Mouse (Mus musculus) midbrain, embryonic 10.5 days (tissue): ENCODE measurements around the gene Cabp4. TPM values are rescaled to one million over a fixed set of nuclear protein-coding genes. Genes with fewer than 3 reads are reported as not detected.

Experiments used
- DNase-seq: peaks from one replicate; pipeline ENCODE4 v3.0.0-alpha.2; 2017; ENCODE audit warnings: low spot score
- H3K27ac ChIP-seq: fragments of 300-500 bp; sonication (generic); replicated peaks from 2 replicates; pipeline ENCODE4 v1.5.1; 2016; ENCODE audit warnings: mild to moderate bottlenecking
- H3K27me3 ChIP-seq: fragments of 300-500 bp; sonication (generic); 2 replicates; pipeline ENCODE4 v1.6.1; 2016; ENCODE audit warnings: low read depth, mild to moderate bottlenecking; ENCODE audit not compliant: poor library complexity, severe bottlenecking
- H3K36me3 ChIP-seq: fragments of 300-500 bp; sonication (generic); 2 replicates; pipeline ENCODE4 v1.6.1; 2016; ENCODE audit warnings: mild to moderate bottlenecking, moderate library complexity
- H3K4me1 ChIP-seq: fragments of 300-500 bp; sonication (generic); 2 replicates; pipeline ENCODE4 v1.6.1; 2016
- H3K4me3 ChIP-seq: fragments of 300-500 bp; sonication (generic); 2 replicates; pipeline ENCODE4 v1.5.1; 2016; ENCODE audit warnings: mild to moderate bottlenecking, moderate library complexity
- H3K9me3 ChIP-seq: fragments of 300-500 bp; sonication (generic); replicated peaks from 2 replicates; pipeline ENCODE4 v1.6.1; 2016; ENCODE audit warnings: mild to moderate bottlenecking
- WGBS: fragments of 180-500 bp; shearing (Covaris S2); methylation state at CpG from one replicate; pipeline ENCODE4 v1.1.7; 2016; 5-methylcytosine and 5-hydroxymethylcytosine counted together
- polyA plus RNA-seq: library from polyadenylated mRNA; unstranded; fragments of >200 nt; fragmentation: Nextera tagmentation; extraction: Ambion mirVana; gene quantifications from 2 replicates; pipeline ENCODE4 v1.2.1, GENCODE M21; 2016

Gene Cabp4
- not detected in 2 replicates for polyA plus RNA-seq

DNA sequence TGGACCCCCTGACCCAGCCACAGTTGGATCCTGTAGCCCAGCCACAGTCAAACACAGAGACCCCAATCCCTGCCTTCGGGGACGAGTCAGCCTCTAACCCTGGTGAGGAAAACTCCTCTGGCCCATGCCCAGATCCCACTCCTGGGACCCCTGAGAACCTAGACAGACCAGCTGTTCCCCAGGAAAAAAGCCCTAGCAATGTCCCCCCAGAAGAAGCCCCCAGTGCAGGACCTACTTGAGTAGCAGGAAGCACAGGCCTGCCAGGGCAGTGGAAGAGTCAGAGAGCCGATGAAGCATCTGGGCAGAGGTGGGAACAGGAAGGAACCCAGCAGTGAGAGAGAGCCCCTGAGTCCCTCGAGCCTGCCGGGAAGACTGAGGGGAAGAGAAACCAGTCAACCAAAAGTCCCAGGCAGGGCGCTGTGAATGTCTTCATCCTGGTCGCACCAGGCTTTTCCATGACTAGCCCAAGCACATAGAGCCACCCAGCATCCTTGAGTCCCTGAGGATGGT lies at the start of gene Cabp4:
Cabp4 (minus strand) TSS at position 275 of the 510 bp plus-strand sequence.
- Histone ChIP-seq H3K27me3 (no peaks in the 10 kb centered on the region), H3K27ac (peak within 1 kb of the TSS; percentile 14; the same call in 1 of the 2 replicates)
- WGBS: 83% methylated on average over 7 of the region's 7 CpGs

DNA sequence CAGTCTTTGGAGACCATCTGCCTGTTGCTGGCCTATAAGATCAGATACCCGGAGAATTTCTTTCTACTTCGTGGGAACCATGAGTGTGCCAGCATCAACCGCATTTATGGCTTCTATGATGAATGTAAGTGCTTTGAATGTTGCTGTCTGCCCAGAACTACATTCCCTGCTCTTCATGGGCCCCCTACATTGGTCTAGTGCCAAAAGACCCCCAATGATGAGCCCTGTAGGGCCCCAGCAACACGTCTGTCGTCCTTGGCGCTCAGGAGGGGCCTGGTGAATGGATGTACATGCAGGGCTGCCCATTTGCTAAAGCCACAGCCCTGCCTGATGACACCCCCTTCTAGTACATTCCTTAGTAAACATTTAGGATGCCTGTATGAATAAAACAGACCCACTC lies 49.3 kb upstream of the Cabp4 start:
- Histone ChIP-seq H3K4me1 (peaks cover 44% of the 10 kb centered on the region), H3K27me3 (no peaks in the 10 kb centered on the region), H3K9me3 (no peaks in the 10 kb centered on the region), H3K27ac (peak overlapping the region; percentile 97), H3K36me3 (peaks cover 52% of the 10 kb centered on the region), H3K4me3 (peak overlapping the region; percentile 96)
- DNase-seq: no peak
- WGBS: 72% methylated on average over 6 of the region's 6 CpGs

More for the DNA sequence above, at the start of gene Cabp4:
- no peak within 1 kb of the TSS for H3K4me3 ChIP-seq
- peaks cover 33% of the 10 kb centered on the region for H3K4me1 ChIP-seq
- no peak for DNase-seq
- H3K9me3 ChIP-seq: peaks cover 6% of the 10 kb centered on the region; the same call in 1 of the 2 replicates
- H3K36me3 ChIP-seq: no peaks in the 10 kb centered on the region

DNA sequence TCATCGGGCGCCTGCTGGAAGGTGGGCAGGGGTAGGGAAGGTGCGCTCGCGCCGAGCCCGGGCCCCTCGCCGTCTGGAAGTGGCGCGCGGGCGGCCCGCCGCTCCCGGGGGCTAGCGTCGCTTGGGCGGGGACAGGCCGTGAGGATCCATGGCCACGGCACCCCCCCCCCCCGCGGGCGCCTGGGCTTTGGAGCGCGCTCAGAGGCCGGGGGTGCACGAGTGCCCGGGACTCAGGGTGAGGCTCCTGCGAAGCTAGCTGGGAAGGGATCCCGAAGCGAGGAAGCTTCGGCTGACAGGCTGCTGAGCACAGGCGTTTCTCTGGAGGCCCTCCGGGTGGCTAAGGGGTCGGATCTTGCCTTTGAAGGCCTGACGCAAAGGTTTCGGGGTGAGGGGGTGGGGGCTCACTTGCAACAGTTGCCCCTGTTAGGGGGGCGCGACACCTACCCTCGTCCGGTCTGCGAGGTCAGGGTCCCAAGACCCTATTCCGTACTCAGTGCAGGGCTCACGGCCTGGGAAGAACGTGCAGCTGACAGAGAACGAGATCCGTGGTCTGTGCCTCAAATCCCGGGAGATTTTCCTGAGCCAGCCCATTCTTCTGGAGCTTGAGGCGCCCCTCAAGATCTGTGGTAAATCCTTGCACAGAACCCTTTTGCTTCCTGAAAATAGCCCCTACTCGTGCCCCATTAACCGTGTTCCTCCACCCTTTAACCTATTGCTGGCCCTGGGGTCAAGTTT lies 48.6 kb upstream of the Cabp4 start:
- no peak for DNase-seq
- H3K4me3 ChIP-seq: peak overlapping the region; percentile 96
- H3K9me3 ChIP-seq: no peaks in the 10 kb centered on the region
- under 1% methylated on average over 52 of the region's 52 CpGs for WGBS
- H3K27me3 ChIP-seq: no peaks in the 10 kb centered on the region
- peaks cover 44% of the 10 kb centered on the region for H3K36me3 ChIP-seq
- H3K27ac ChIP-seq: peak overlapping the region; percentile 97
- peaks cover 44% of the 10 kb centered on the region for H3K4me1 ChIP-seq

DNA sequence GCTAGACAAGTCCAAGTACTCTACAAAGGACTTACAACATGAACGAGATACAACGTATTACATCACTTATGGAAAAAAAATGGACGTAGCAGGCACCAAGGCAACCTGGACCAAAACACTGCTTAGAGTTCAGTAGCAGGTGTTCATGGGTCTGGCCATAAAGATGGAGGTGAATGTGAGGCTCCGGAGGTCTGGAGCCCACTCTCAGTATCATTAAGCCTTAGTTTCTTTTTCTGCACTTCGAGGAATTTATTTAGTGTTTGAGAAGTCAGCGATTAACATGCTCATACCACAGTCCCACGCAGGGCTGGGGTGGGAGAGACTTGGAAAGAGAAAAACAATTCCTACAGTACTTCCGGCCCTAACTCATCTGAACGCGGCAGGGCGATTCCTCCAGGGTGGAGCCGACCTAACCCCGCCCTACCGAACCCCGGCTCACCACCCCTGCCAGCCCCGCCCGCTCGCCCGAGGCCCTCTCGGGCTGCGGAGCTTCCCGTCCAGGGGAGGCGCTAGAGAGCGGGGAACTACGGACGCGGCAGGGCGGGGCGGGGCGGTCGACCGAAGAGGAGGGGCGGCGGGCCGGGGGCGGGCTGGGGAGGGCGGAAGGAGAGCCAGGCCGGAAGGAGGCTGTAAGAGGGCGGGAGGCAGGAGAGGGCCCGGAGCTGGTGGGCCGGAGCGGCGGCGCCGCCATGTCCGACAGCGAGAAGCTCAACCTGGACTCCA lies 47.9 kb upstream of the Cabp4 start, which contains the start of gene Ppp1ca:
Ppp1ca (plus strand) TSS at position 538 of the 723 bp plus-strand sequence.
- Histone ChIP-seq H3K9me3 (no peaks in the 10 kb centered on the region), H3K4me1 (peaks cover 41% of the 10 kb centered on the region), H3K27ac (peak within 1 kb of the TSS; percentile 97), H3K27me3 (no peaks in the 10 kb centered on the region), H3K4me3 (peak within 1 kb of the TSS; percentile 96), H3K36me3 (peaks cover 37% of the 10 kb centered on the region)
- WGBS: 8% methylated on average over 37 of the region's 47 CpGs
- peak; percentile 97 for DNase-seq

DNA sequence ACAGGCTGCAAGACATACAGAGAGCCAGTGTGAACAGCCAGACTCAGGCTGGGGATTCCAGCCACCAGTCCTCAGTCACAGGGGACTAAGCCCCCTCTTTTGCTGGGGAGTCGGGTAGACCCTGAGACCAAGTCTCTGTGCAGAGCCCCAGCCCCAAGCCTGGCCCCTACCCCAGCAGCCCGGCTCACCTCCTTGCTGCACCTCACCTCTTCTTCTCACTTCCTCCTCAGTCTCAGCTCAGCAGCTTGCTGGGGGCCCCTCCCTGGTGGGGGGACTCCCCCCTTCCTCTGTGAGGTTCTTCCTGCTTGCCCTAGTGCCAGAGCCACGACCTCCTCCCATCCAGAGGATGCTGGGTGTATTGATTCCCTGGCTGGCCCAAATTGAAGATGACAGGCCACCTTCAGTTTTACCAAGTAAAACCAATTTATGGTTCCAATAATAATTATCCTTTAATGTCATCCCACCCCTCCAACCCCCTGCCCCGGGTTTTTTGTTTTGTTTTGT lies 47.0 kb upstream of the Cabp4 start, which contains the start of gene Tbc1d10c:
Tbc1d10c (minus strand) TSS at position 454 of the 504 bp plus-strand sequence.
- no peaks in the 10 kb centered on the region for H3K9me3 ChIP-seq
- no peaks in the 10 kb centered on the region for H3K27me3 ChIP-seq
- H3K4me3 ChIP-seq: peak within 1 kb of the TSS; percentile 96
- no peak for DNase-seq
- peaks cover 34% of the 10 kb centered on the region for H3K4me1 ChIP-seq
- 76% methylated on average over 4 of the region's 4 CpGs for WGBS
- peaks cover 29% of the 10 kb centered on the region for H3K36me3 ChIP-seq
- H3K27ac ChIP-seq: peak within 1 kb of the TSS; percentile 97

DNA sequence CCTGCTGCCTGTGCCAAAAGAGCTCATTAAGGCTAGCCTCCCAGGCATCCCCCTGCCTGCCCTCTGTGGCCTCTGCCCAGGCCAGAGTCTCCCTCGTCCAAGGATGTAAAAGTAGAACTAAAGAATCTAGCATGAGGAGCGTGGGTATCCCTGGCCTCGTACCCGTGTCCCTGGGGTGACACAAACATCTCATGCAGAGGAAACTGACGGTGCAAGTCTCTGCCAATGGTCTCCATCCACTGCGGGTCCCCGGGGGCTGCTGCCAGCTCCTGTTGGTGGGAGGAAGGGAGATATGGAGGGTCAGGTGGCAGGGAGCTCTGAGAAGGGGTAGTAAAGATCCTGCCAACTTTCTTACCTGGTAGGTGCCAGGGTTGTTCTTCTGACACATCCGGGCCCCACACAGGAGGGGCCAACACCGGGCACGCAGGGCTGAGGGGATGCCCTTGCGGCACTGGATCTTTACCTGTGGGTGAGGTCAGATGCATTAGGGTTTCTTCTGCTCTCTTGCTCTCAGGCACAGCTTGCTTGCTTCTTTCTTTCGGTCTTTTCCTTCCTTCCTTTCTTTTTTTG lies 45.3 kb upstream of the Cabp4 start:
- Histone ChIP-seq H3K36me3 (peaks cover 12% of the 10 kb centered on the region), H3K9me3 (no peaks in the 10 kb centered on the region), H3K27me3 (no peaks in the 10 kb centered on the region), H3K4me1 (peaks cover 38% of the 10 kb centered on the region), H3K4me3 (no peak overlapping the region), H3K27ac (no peak overlapping the region)
- 87% methylated on average over 12 of the region's 12 CpGs for WGBS
- DNase-seq: no peak

DNA sequence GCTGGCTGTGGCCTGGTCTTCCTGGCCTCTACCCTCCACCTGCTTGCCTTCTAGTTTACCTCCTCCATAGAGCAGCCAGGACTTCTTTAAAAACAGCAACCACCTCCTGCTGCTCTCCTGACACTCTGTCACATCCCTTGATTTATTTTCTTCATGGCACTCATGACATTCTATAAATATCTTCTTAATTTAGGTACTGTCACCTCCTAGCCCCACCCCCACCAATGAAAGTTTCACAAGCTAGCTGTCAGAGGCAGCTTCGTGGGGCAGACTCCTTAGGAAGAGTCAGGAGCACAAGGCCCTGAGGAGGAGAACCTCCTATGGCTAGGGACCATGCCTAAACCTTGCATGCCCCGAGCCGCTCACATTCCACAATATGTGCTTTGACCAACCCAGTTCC lies 43.5 kb upstream of the Cabp4 start:
- WGBS: 78% methylated on average over 3 of the region's 3 CpGs
- peaks cover 26% of the 10 kb centered on the region for H3K4me1 ChIP-seq

DNA sequence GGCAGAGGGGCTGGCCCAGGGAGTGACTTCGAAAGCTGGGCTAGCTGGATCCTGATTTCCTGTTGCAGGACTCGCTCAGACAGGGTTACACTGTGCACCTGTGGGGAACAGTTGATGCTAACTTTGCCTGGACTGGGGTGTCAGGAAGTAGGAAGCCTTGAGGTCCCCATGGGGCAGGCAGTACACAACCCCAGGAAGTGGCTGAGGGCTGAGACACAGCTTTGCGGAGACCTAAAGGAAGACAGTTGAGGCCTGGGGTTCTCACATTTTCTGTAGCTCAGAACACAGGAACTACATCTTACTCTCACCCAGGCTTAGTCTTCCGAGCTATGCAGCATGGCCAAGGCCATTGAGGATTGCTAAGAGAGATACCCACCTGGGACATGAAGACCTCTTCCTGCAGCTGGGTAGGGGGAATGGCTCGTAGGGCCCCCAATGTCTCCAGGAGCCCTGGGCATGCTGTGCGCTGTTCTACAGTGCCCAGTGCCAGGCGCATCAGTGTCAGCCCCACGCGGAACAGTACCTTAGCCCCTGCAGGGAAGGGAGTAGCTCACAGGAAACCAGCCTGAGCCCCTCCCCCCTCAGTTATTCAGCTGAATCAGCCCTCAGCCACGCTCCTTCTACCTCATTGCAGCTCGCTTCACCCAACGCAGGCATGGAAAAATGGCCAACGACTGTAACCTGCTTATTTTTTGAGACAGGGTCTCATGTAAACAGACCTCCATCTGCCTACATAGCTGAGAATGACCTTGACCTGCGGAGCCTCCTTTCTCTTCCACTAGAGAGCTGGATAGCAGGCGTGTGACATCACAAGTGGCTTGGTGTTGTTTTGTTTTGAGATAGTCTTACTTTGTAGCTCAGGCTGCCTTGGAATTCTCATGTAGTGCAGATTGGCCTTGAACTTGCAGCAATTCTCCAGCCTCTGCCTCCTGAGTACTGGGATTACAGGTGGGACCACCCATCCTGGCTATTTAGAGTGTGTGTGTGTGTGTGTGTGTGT lies 41.4 kb upstream of the Cabp4 start:
- H3K4me3 ChIP-seq: no peak overlapping the region
- WGBS: 63% methylated on average over 15 of the region's 15 CpGs

More for the DNA sequence above, 43.5 kb upstream of the Cabp4 start:
- no peak for DNase-seq
- H3K4me3 ChIP-seq: no peak overlapping the region
- H3K9me3 ChIP-seq: no peaks in the 10 kb centered on the region
- no peaks in the 10 kb centered on the region for H3K27me3 ChIP-seq
- H3K27ac ChIP-seq: no peak overlapping the region
- no peaks in the 10 kb centered on the region for H3K36me3 ChIP-seq

DNA sequence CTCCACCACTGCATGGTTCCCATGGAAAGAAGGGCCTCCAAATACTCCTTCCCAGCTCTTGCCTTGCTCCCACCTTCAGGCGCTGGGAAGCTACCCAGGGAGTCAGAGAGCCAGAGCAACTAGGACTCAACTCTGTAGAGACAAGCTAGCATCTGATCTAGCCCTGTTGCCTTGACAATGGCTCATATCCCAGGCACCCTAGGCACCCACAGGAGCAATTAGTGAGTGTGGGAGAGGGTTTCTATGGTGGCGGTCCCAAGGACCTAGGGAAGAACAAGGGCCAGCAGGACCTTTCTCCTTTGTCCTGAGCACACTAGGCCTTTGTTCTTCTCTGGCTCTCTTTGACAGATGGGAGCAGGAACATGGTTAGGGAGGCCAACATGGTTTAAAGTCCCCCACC lies 39.9 kb upstream of the Cabp4 start:
- DNase-seq: no peak
- H3K27ac ChIP-seq: no peak overlapping the region; the same call in 1 of the 2 replicates
- WGBS: 88% methylated on average over 2 of the region's 2 CpGs

More for the DNA sequence above, 41.4 kb upstream of the Cabp4 start:
- no peak for DNase-seq
- Histone ChIP-seq H3K27me3 (no peaks in the 10 kb centered on the region), H3K27ac (no peak overlapping the region), H3K4me1 (peaks cover 16% of the 10 kb centered on the region), H3K9me3 (no peaks in the 10 kb centered on the region), H3K36me3 (no peaks in the 10 kb centered on the region)

DNA sequence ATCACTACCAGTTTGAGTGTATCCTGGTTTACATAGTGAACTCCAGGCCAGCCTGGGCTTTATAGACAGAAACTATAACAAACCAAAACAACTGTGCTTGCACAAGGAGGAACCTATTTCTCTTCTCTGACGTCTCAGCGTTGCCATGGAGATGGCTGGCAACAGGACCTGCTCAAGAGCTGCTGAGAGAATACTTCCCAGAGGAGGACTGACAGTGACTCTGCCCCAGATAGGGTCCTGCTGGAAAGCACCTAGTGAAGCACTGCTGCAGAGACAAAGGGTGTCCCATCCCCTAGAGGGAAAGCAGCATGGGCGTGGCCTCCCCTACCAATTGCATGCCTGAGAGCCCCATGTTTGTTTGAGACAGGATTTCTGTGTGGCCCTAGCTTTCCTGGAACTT lies 38.1 kb upstream of the Cabp4 start:
- Histone ChIP-seq H3K4me3 (no peak overlapping the region), H3K27ac (no peak overlapping the region), H3K4me1 (peaks cover 16% of the 10 kb centered on the region), H3K9me3 (no peaks in the 10 kb centered on the region), H3K27me3 (no peaks in the 10 kb centered on the region), H3K36me3 (no peaks in the 10 kb centered on the region)
- 37% methylated on average over 3 of the region's 3 CpGs for WGBS
- no peak for DNase-seq

More for the DNA sequence above, 39.9 kb upstream of the Cabp4 start:
- Histone ChIP-seq H3K4me1 (peaks cover 16% of the 10 kb centered on the region), H3K4me3 (no peak overlapping the region), H3K36me3 (no peaks in the 10 kb centered on the region), H3K9me3 (no peaks in the 10 kb centered on the region), H3K27me3 (no peaks in the 10 kb centered on the region)

DNA sequence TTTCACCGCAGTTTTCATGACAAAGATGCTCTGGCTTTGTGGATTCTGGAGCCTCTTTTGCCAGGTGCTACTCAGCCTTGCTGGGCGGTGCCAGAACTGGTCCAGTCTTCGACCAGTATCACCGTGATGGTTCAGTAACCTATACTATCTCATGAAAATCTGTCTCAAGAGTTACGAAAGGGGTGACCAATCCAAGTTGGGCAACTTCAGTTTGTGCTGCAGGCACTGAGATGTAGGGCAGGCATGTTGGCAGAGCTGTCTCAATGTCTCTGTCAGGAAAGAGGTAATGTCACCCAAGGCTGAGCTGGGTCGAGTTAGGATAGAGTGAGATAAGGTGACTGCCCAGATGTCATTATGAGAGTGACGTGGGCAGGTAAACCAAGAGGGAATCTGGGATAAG lies 36.6 kb upstream of the Cabp4 start:
- WGBS: 89% methylated on average over 7 of the region's 7 CpGs
- H3K4me1 ChIP-seq: peaks cover 20% of the 10 kb centered on the region
- no peaks in the 10 kb centered on the region for H3K36me3 ChIP-seq
- 0 out of 2 replicates have a peak, but pooled peaks cover 5% of the 10 kb centered on the region for H3K27me3 ChIP-seq
- no peak for DNase-seq
- H3K27ac ChIP-seq: no peak overlapping the region
- H3K4me3 ChIP-seq: no peak overlapping the region
- no peaks in the 10 kb centered on the region for H3K9me3 ChIP-seq
